Mouse (Mus musculus) cerebellum, adult 2 months (tissue): ENCODE results near the gene Mmachc.

Experiments used
- CTCF ChIP-seq: fragments of 200-500 bp; IDR thresholded peaks from 2 replicates; pipeline ENCODE4 v1.5.1; 2011; ENCODE audit warnings: low read depth, mild to moderate bottlenecking, control low read depth, low read length, moderate library complexity, borderline replicate concordance; ENCODE audit not compliant: insufficient read depth
- POLR2A ChIP-seq: fragments of 200-500 bp; IDR thresholded peaks from 2 replicates; pipeline ENCODE4 v1.6.1; 2011; ENCODE audit warnings: low read length, control low read depth, borderline replicate concordance; ENCODE audit not compliant: insufficient read depth

- TF ChIP-seq CTCF (no peak), POLR2A (no peak)
These were observed 4.3 kb upstream of the Mmachc start for GRCm38 (mm10) chr4:116712536-116712935.
